Mouse (Mus musculus): ENCODE data around the gene Fam124a.

GRCm38 (mm10) chr14:62536988-62537387, 18.5 kb upstream of the Fam124a start:
- no peak for TF ChIP-seq GATA1 (IDR thresholded peaks at IDR 0.05; ENCODE audit: low read length)
- no peak for TF ChIP-seq TAL1 (IDR thresholded peaks at IDR 0.05; ENCODE audit: low read length)
